In the genomic region with DNA sequence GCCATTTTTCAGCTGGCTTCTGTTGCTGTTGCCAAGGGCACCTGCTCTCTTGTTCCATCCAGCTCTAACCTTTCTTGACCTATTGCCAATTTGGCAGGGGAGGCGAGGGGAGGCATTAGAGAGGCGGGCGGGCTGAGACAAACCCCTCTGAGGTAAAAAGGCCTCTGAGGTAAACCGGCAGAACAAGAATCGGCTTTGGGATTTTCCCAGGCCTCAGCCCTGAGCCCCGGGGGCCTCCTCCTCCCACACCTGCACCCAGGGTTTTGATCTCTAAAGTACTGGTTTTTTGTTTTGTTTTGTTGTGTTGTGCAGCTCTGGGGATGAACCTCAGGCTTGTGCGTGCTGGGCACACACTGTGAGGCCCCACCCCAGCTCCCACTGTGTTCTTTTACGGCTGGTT, we compare ENCODE assay signal across 8 mouse cellular contexts. TPM values are rescaled to one million over a fixed set of nuclear protein-coding genes. Genes with fewer than 3 reads are reported as not detected.
A peak's percentile ranks its signal among the peaks of the same experiment; 100 is the strongest.
DNase-seq lines count a peak whose midpoint lies in the region; ATAC-seq lines count a peak whose summit lies in the region.

No protein-coding gene starts in this region.

- H3K9ac ChIP-seq in hindbrain, embryonic 16.5 days (ENCODE audit: low read depth, low read length) = no peak overlapping the region
- H3K9ac ChIP-seq in hindbrain, embryonic 13.5 days = no peak overlapping the region

- H3K4me1 ChIP-seq in hindbrain, embryonic 16.5 days (ENCODE audit: control insufficient read depth, insufficient read depth, low read depth, low read length) = no peaks in the 10 kb centered on the region
- no peaks in the 10 kb centered on the region for H3K4me1 ChIP-seq in hindbrain, embryonic 13.5 days (replicated peaks)

- no peak for ATAC-seq in hindbrain, embryonic 16.5 days
- no peak for ATAC-seq in hindbrain, embryonic 13.5 days (ENCODE audit: low FRiP score)
- peak; percentile 60 for ATAC-seq in activated CD4-positive, CD25-positive, alpha-beta regulatory T cell, adult 4 months

- H3K4me3 ChIP-seq in hindbrain, embryonic 16.5 days (ENCODE audit: low read length) = no peak overlapping the region
- no peak overlapping the region for H3K4me3 ChIP-seq in hindbrain, embryonic 13.5 days

- H3K27me3 ChIP-seq in hindbrain, embryonic 16.5 days (replicated peaks; ENCODE audit: control insufficient read depth, insufficient read depth, low read length) = no peaks in the 10 kb centered on the region
- no peaks in the 10 kb centered on the region for H3K27me3 ChIP-seq in hindbrain, embryonic 13.5 days

- H3K36me3 ChIP-seq in hindbrain, embryonic 16.5 days (ENCODE audit: control insufficient read depth, insufficient read depth, low read length) = no peaks in the 10 kb centered on the region
- H3K36me3 ChIP-seq in hindbrain, embryonic 13.5 days = no peaks in the 10 kb centered on the region

- H3K4me2 ChIP-seq in hindbrain, embryonic 16.5 days (ENCODE audit: low read length) = no peak overlapping the region
- no peak overlapping the region for H3K4me2 ChIP-seq in hindbrain, embryonic 13.5 days

- no peaks in the 10 kb centered on the region for H3K9me3 ChIP-seq in hindbrain, embryonic 16.5 days (ENCODE audit: control insufficient read depth, low read length)
- H3K9me3 ChIP-seq in hindbrain, embryonic 13.5 days = no peaks in the 10 kb centered on the region

- DNase-seq in kidney, postnatal 10 days = peak; percentile 39
- DNase-seq in thymus, adult 18-20 months = peak; percentile 38 to 62
- DNase-seq in spleen, adult 18-20 months = no peak
- DNase-seq in right cerebral cortex, adult 18-20 months = no peak
- no peak for DNase-seq in spleen, postnatal 14 days (ENCODE audit: low spot score in 2 of 2)

- peak overlapping the region; percentile 2; the same call in 1 of the 2 replicates for H3K27ac ChIP-seq in hindbrain, embryonic 16.5 days (ENCODE audit: low read depth, low read length)
- H3K27ac ChIP-seq in hindbrain, embryonic 13.5 days = no peak overlapping the region

- WGBS in hindbrain, embryonic 16.5 days = 29% methylated on average over 8 of the region's 8 CpGs
- 33% methylated on average over 8 of the region's 8 CpGs for WGBS in hindbrain, embryonic 13.5 days

RNA-seq across cellular contexts. Expression of a gene that starts 18.2 kb away (rescaled TPM):
- polyA plus RNA-seq in hindbrain, embryonic 16.5 days (2015; fragmentation: Nextera tagmentation; extraction: Ambion mirVana) = 132 and 141 TPM in 2 replicates
- 173 TPM in 2 replicates for polyA plus RNA-seq in hindbrain, embryonic 13.5 days (2015; fragmentation: Nextera tagmentation; extraction: Ambion mirVana)
- 10 to 100 TPM; 71.1 to 90.5 TPM for polyA plus RNA-seq in activated CD4-positive, CD25-positive, alpha-beta regulatory T cell, adult 4 months (2017; shearing (Covaris generic))

Comparison
In these comparisons a context has a peak if more than half of its experiments do, and no peak if none do; other contexts are left out.
1. DNase-seq: peak in kidney, postnatal 10 days (single experiment) and thymus, adult 18-20 months (2 of 2); none in spleen, adult 18-20 months (0 of 2), right cerebral cortex, adult 18-20 months (single experiment) and spleen, postnatal 14 days (0 of 2).